Mouse (Mus musculus): ENCODE measurements around the gene Xcr1.

The Xcr1 gene

GRCm38 (mm10) chr9:123815444-123815843 lies 46.4 kb downstream of the Xcr1 start:
- in situ Hi-C loops (cut with MboI, MseI) = no loop called here

GRCm38 (mm10) chr9:123814821-123815220 lies 47.0 kb downstream of the Xcr1 start:
- in situ Hi-C loops (cut with MboI, MseI) = no loop called here

GRCm38 (mm10) chr9:123814326-123814725 lies 47.5 kb downstream of the Xcr1 start:
- in situ Hi-C loops (cut with MboI, MseI) = no loop called here

- in situ Hi-C loops (cut with MboI, MseI) = no loop called here
Observed at GRCm38 (mm10) chr9:123811831-123812230, 50.0 kb downstream of the Xcr1 start.

GRCm38 (mm10) chr9:123808583-123808982 lies 53.2 kb downstream of the Xcr1 start:
- in situ Hi-C loops (cut with MboI, MseI) = no loop called here

GRCm38 (mm10) chr9:123806267-123806666 lies 55.6 kb downstream of the Xcr1 start, which contains the start of gene Cxcr6:
Gene Cxcr6 (plus strand): TSS chr9:123806475.
- in situ Hi-C loops (cut with MboI, MseI) = no loop called here

GRCm38 (mm10) chr9:123805241-123805640 lies 56.6 kb downstream of the Xcr1 start:
- in situ Hi-C loops (cut with MboI, MseI) = no loop called here

- in situ Hi-C loops (cut with MboI, MseI) = no loop called here
Observed at GRCm38 (mm10) chr9:123802896-123803295, 58.9 kb downstream of the Xcr1 start.

- in situ Hi-C loops (cut with MboI, MseI) = no loop called here
Observed at GRCm38 (mm10) chr9:123802421-123802820, 59.4 kb downstream of the Xcr1 start.
